Mouse (Mus musculus) induced T-regulatory cell, adult 2 months (primary cell): ENCODE measurements around the gene Spata25.
A peak's percentile ranks its signal among the peaks of the same experiment; 100 is the strongest.

Source experiments
- DNase-seq: peaks from one replicate; pipeline ENCODE4 v3.0.0-alpha.2; 2012; ENCODE audit warnings: low read depth

Gene Spata25

DNA sequence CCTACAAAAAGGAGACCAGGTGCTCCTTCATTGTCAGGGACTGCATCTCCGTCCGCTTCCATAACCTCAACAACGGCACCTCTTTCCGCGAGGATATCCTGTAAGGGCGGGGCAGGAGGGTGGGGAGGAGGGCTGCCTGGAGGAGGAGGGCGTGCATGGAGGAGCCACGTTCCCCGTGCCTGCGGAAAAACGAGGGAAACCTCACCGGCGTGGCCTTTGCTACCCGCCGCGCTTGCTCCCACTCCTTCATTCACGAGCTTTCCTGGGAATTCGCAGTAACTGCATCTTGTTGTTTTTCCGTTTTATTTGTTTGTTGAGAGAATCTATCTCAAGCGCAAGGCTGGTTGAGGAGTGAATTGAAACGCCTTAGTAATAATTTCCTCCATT, 23.0 kb downstream of the Spata25 start:
- DNase-seq, result no peak

DNA sequence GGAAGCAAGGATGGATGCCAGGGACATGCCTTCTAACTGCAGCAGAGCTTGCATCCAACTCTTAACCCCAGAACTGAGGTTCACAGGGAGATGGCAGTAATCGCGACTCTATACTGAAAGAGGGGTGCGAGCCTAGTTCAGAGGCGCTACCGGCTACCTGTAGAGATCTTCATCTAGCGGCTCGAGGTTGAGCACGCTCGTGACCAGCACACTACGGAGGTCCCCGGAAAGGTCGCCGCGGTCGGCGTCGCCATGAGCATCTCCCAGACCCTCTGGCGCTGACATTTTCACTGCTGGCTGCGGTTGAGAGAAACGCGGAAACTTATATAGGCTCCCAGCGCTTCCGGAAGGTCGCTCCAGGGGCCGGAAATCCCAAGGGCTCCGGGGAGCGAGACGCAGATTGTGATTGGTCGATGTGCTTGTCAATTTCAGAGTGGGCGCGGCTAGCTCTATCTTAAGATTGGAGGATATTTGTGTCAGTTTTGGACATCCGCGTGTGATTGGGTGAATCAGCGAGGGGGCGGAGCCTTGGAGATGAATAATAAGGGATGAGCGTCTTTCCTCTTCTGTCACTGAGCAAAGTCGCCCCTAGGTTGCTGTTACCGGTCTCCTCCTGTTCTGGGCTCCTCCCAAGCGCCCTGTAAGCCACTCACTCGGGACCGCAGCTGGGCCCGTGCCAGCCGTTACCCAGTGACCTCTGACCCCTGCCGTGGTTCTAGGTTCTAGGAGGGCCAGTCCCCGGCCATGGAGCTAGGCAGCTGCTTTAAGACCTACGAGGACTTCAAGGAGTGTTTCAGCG, 23.6 kb downstream of the Spata25 start, which contains the start of the genes Acot8 and Zswim3:
TSS of gene Acot8 (minus strand) at position 350 of the 799 bp plus-strand sequence.
TSS of gene Zswim3 (plus strand) at position 566 of the 799 bp plus-strand sequence.
- DNase-seq, result peak; percentile 100

DNA sequence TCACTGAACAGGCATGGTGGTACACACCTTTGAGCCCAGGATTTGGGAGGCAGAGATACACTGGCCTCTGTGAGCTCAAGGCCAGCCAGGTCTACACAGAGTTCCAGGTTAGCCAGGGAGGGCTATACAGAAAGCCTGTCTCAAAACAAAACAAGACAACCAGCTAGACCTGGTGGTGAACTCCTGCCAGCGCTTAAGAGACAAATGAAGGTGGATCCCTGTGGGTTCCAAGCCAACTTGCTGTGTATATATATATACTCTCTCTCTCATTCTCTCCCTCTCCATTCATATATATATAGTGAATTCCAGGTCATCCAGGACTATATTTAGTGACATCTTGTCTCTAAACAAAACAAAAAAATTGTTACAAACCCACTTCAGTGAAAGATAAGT, 24.4 kb downstream of the Spata25 start:
- DNase-seq, result peak; percentile 36

DNA sequence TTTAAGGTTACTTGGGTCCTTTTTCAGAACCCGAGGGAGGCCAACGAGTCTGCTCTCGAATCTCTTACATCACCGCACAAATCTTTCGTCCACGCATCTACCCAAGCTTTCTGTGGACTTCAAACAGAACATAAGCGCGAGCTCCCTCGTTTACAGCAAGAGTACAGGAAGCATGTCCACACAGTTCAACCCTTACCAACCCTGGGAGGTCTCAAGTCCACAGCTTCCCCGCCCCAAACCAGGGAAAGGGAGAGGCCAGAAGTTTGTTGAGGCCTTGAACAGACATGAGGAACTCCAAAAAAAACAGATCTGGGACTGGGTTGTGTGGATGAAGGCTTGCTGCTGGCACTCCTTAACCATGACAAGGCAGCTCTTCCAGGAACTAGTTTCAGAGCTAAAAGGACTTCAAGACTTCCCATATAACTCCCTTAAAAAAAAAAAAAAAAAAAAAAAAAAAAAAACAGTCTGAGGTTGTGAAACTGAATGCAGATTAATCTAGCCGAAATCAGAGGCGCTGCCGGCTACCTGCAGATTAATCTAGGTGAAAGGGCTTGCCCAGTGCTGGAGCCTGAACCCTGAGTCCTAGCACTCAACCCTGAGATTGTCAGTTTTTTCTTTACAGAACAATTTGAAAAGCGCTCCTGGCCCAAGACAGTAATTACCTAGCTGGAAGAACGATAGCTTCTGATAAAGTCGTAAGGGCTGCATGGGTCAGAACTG, 25.0 kb downstream of the Spata25 start:
- DNase-seq, result no peak

DNA sequence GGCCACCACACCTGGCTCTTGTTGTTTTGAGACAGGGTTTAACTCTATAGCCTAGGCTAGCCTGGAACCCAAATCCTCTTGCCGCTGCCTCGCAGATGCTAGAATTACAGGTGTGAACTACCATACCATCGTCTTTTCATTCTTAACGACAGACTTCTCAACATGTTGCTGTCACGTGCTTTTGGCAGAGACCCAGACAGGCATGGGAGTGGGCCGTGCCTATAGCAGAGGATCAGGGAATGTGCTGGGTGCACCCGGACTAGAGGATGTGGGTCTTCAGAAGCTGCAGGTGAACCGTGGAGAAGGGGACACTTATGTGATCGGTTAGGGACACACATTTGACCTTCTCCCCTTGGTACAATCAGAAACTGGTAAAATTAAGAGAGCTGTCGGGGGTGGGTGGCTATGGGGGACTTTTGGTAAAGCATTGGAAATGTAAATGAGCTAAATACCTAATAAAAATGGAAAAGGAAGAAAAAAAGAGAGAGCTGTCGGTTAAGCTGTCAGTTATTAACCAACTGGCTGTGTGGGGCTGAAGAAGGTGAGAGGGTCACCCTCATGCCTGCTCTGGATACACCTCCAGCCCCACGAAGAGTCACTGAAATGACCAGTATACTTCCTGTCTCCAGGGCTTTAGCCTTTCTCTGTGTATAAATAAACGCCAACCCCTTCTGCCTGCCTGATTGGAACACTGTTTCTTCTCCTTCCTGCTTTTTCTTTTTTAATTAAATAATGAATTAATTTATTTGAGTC, 27.9 kb downstream of the Spata25 start:
- DNase-seq, result no peak

DNA sequence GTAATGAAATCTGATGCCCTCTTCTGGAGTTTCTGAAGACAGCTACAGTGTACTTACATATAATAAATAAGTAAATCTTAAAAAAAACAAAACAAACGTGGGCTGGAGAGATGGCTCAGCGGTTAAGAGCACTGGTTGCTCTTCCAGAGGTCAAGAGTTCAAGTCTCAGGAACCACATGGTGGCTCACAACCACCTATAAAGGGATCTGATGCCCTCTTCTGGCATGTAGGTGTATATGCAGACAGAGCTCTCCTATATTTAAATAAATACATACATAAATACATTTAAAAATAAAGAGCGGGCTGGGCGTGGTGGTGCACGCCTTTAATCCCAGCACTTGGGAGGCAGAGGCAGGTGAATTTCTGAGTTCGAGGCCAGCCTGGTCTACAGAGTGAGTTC, 29.8 kb downstream of the Spata25 start:
- peak; percentile 63 for DNase-seq

DNA sequence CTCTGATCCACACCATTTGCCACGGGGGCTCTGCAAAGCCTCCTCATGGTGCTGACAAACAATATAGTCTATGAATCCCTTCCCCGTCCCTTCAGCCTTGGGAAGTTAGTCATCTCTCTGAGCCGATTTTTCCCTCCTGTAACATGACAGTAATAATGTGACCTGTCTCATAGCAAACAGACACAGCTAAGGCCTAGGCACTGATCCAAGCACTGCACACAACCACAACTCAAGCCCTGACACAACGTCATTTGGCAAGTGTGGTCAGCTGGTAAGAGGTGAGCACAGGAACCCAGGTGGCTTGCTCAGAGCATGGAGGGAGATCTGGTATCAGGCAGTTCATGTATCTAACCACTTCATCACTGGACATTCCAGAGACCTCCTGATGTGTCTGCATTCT, 32.5 kb downstream of the Spata25 start:
- no peak for DNase-seq

DNA sequence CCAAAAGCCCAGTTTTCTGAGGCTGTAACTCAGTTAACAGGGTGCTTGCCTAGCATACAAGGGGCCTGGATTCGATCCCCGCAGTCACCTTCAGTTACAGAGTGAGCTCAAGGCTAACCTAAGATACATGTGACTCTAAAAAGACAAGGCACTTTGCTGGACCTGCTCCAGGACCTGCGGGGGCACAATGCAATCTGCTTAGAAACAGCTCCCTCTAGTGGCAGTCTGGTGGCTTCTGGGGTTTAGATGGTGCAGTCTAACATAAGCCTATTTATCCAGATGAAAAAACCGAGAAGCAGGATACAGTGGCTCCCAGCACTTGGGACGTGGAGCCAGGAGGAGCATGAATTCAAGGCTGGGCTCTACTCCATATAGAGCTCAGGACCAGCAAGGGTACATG, 34.0 kb downstream of the Spata25 start:
- peak; percentile 88 for DNase-seq

DNA sequence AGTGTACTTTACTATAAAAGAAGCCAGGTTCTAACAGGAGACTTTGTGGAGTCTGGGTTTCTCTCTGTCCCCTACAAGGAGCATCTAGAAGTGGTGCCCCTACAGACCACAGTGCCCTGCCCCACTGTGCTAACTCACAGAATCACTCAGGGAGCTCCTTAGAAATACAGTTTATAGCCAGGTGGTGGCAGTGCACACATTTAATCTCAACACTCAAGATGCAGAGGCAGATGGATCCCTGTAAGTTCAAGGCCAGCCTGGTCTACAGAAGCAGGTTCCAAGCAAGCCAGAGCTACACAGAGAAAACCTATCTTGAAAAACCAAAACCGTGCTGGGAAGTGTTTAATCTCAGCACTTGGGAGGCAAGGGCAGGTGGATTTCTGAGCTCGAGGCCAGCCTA, 34.6 kb downstream of the Spata25 start:
- peak; percentile 49 for DNase-seq

DNA sequence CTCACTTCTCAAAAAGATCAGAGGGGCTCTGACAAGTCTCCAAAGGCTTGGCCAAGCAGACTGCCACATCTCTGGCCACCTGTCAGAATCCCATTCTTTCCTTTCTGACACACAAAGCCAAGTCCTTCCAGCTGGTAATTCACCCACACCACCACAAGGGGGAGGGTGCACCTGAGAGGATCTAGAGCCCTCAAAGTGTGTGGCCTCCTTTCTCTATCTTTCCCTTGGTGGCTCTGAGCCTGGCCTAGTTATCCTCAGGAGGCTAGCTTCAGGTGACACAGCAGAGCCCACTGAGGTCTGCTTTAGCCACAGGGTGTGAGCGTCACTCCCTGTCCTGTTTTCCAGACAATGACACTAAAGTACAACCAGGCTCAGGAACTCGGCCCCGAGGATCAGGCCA, 35.1 kb downstream of the Spata25 start:
- peak; percentile 78 for DNase-seq

DNA sequence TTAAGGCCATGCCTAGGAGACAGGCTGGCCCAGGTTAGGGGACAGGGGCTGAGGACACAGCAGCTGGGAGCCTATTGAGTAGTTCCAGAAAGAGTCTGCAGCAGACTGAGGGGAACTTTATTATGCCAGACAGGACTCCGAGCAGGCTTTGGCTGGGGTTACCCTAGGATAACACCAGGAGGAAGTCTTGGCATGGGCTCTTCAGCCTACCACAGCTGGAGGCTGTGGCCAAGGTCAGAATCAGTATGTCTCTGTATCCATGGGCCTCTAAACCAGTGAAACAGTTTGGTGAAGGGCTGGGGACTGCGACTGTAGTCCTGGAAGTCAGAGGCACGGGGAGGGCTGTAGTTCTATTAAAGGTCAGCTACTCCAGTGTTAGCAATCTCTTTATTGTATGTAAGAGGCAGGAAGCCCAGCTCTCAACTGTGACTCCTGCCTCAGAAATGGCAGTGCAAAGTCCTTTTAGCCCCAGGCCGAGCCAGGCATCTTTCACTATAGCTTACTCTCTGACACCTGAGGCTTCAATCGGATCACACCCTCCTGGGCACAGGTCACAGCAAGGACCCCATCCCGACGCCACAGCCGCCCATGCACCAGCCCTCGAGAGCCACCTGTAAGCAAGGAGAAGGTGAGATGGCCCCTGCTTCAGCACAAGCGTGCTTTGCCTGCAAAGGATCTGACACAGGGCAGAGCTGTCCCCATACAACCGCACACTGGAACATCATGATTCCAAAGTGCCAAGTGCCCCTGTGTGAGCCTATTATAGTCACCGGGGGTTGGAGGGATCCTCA, 35.7 kb downstream of the Spata25 start:
- DNase-seq, result no peak

DNA sequence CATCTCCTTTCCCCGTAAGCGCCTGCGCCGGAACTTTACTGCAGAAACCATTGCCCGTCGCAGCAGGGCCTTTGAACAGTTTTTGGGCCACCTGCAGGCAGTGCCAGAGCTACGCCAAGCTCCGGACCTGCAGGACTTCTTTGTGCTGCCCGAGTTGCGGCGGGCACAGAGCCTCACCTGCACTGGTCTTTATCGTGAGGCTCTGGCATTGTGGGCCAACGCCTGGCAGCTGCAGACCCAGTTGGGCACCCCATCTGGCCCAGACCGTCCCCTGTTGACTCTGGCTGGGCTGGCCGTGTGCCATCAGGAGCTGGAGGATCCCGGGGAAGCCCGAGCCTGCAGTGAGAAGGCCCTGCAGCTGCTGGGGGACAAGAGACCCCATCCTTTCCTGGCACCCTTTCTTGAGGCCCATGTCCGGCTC, 36.5 kb downstream of the Spata25 start:
- DNase-seq, result no peak

DNA sequence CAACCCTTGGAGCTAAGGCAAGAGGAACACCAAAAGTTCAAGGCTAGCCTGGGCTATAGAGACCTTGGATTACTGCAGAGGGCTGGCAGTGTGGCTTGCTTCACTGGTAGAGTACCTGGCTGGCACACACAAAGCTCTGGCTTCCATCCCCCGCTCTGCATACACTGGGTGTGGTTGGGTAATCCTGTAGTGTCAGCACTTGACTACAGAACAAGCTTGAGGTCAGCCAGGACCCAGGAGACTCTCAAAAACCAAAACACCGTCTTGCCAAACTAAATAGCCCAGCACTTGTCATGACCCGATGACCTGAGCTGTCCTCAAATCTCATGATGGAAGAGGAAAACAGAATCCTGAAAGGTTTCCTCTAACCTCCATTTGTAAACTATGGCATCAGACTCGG, 37.9 kb downstream of the Spata25 start:
- no peak for DNase-seq

DNA sequence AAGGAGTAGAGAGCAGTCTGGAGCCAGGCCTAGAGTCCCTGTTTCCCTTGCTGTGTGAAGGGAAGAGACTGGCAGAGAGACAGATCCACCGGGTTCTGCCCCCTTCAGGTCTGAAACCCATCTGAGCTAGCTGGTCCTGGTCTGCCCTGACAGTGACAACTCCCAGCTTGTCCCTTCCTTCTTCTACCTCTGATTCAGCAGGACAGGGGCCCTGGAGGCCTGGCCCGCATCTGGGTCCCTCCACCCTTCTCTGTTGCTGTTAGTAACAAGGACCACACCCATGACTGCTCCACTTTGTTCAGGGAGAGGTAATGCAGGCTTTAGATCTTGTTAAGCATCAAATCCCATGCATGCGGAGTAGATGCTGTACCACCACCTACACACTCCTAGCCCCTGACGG, 39.9 kb downstream of the Spata25 start:
- no peak for DNase-seq

DNA sequence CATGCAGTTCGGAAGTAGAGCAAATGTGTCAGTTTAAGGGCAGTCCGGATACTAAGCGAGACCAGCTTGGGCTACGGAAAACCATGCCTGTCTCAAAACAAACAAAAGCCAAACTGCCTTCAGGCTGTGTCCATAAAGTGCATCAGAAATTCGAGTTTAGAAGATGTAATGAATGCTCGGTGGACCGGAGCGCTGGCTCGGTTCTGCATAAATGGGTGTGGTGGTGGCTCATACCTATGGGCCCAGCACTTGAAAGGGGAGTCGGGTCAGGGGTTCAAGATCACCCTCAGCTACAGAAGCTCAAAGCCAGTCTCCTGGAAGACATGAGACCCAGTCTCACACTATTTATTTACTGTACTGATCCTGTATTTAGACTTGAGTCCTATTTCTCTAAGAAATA, 40.6 kb downstream of the Spata25 start:
- no peak for DNase-seq

DNA sequence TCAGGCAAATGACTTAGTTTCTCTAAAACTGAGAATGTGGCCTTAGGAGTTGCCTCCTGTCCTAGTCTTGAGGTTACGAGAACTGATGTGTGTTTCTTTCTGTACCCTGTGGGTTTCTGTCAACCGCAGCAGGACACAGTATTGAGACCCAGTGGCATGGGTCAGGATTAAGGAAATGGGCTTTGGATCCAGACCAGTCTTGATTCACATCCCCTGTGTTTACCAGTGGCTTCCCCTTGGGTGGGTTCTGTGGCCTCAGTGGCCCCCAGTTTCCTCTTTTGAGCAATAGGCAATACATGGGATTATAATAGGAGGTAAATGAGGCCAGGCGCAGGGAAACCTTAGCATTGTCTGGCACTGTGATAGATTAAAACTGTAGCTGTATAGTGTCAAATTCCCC, 41.3 kb downstream of the Spata25 start:
- no peak for DNase-seq

DNA sequence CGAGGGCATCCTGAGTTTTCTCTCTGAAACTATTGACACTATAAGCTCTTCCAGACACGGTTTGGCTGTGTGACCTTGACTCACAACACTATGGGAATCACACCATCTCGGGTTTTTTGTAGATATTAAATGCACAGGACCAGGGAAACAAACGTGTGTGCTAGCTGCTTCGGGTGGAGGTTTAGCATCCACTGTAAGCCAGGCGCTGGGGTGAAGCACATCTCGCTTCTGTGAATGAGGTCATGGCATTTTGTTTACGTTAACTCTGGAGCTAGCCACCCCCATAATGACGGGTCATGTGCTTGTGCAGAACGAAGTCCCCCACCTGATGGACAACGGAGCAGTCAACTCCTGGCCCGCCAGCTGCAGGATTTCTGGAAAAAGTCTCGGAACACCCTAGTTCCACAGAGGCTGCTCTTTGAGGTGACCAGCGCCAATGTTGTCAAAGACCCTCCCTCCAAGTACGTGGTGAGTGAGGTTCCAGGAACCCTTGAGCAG, 41.9 kb downstream of the Spata25 start:
- DNase-seq, result no peak

DNA sequence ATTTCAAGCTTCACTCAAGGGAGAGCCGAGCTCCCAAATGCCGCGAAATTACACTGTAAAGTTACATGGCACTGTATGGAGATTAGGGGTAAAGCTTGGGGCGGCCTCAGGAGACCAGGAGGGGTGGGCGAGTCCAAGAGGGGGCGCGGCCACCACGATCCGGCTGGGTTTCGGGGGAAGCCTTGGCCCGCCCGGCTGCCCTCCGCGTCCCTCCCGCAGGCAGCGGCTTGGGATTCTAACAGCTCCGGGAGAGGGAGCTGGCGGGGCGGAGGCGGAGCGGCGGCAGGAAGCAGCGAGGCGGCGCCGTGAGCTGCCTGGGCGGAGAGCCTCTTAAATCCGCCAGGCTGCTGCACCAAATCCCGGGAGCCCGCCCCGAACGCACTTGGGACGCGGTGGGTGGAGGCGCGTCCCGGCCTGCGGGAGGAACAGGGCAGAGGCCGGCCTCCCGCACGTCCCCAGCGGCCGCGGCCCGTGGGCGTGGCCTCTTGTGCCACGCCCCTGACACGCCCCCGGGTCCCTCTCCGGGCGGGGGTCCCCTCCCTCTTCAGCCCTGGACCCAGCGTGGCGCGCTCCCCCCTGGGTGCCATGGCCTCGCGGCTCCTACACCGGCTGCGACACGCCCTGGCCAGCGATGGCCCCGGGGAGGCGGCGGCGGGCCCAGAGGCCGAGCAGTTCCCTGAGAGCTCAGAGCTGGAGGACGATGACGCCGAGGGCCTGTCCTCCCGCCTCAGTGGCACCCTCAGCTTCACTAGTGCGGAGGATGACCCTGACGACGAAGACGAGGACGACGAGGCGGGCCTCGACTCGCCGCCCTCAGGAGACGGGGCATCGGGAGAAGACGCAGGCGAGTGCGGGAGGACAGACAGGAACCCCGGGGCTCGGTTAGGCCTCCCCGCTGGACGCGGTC, 42.6 kb downstream of the Spata25 start, which contains the start of gene Snx21:
TSS of gene Snx21 (plus strand) at position 343 of the 907 bp plus-strand sequence.
- DNase-seq, result peak; percentile 85

DNA sequence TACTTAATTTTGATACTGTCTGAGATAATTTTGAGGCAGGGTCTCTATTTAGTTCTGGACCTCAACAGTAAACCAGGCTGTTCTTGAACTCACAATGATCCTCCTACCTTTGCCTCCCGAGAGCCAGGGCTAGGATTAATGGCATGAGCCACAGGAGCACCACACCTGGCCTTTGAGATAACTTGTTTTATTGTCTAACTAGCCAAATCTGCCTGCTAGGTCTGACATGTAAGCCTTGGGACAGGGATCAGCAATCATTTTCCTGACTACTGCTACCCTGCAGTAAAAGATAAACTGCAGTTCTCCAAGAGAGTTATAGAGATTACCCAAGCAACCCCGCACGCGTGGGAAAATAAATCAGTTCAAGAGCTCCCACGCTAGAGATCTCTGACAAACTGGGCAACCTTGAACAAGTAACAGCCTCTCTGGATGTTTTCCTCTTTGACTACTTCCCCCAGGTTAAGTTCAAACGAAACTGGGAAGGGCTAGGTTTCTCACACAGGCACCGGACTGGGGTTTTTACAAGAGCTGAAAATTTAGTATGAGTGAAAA, 43.4 kb downstream of the Spata25 start:
- no peak for DNase-seq

DNA sequence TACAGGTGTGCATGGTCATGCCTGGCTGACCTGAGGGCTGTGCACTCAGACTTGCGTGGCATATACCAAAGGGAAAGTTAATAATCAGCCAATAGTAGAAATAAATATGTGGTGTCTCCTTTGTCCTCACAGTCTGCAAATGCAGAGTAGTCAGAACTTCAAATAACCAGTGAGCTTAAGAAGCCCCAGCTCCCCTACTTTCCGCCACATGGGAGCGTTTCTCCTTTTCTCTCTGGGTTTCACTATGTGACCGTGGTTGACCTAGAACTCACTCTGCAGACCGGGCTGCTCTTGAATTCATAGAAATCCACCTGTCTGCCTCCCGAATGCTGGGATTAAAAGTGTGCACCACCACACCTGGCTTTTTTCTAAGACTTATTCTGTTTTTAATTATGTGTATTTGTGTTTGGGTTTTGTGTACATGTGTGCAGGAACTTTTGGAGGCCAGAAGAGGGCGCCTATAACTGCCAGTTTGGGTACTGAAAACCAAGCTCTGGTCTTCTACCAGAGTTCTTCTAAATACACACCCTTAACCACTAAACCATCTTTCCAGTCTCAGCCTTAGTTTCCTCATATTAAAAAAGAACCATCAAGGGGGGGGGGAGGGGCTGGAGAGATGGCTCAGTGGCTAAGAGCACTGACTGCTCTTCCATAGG, 44.3 kb downstream of the Spata25 start:
- peak; percentile 71 for DNase-seq
